Mouse (Mus musculus) heart, embryonic 15.5 days (tissue): ENCODE data around the gene Ugt1a7c. TPM values are rescaled to one million over a fixed set of nuclear protein-coding genes. Genes with fewer than 3 reads are reported as not detected.
A peak's percentile ranks its signal among the peaks of the same experiment; 100 is the strongest.
"Not testable (repeated sequence)": the region's sequence is repeated elsewhere in the genome, so short reads cannot be mapped to it uniquely, and the experiment has no call there.

ENCODE experiments used
- ATAC-seq: fragments of 200-750 bp; cut with Nextera tagmentation; replicated peaks from 2 replicates; pipeline ENCODE4 v1.8.0; 2017; ENCODE audit warnings: low read depth, moderate TSS enrichment; ENCODE audit not compliant: insufficient number of reproducible peaks, insufficient read depth, low FRiP score
- H3K27ac ChIP-seq: fragments of 300-500 bp; sonication (generic); 2 replicates; pipeline ENCODE4 v1.5.1; 2015; ENCODE audit warnings: mild to moderate bottlenecking, inconsistent platforms
- H3K27me3 ChIP-seq: fragments of 300-500 bp; sonication (generic); 2 replicates; pipeline ENCODE4 v1.6.1; 2015; ENCODE audit warnings: inconsistent platforms
- H3K36me3 ChIP-seq: fragments of 300-500 bp; sonication (generic); 2 replicates; pipeline ENCODE4 v1.6.1; 2015; ENCODE audit warnings: mild to moderate bottlenecking, inconsistent platforms
- H3K4me1 ChIP-seq: fragments of 300-500 bp; sonication (generic); replicated peaks from 2 replicates; pipeline ENCODE4 v1.6.1; 2015; ENCODE audit warnings: inconsistent platforms
- H3K4me2 ChIP-seq: fragments of 300-500 bp; sonication (generic); 2 replicates; pipeline ENCODE4 v1.6.1; 2015; ENCODE audit warnings: inconsistent platforms, mild to moderate bottlenecking, moderate library complexity
- H3K4me3 ChIP-seq: fragments of 300-500 bp; sonication (generic); 2 replicates; pipeline ENCODE4 v1.5.1; 2015; ENCODE audit warnings: mild to moderate bottlenecking, inconsistent platforms
- H3K9ac ChIP-seq: fragments of 300-500 bp; sonication (generic); 2 replicates; pipeline ENCODE4 v1.6.1; 2015; ENCODE audit warnings: mild to moderate bottlenecking, inconsistent platforms
- H3K9me3 ChIP-seq: fragments of 300-500 bp; sonication (generic); replicated peaks from 2 replicates; pipeline ENCODE4 v1.6.1; 2016; ENCODE audit warnings: inconsistent platforms
- WGBS: fragments of 180-500 bp; shearing (Covaris S2); methylation state at CpG from one replicate; pipeline ENCODE4 v1.1.7; 2015; ENCODE audit warnings: mixed read lengths; 5-methylcytosine and 5-hydroxymethylcytosine counted together
- polyA plus RNA-seq: library from polyadenylated mRNA; unstranded; fragments of >200 nt; fragmentation: Nextera tagmentation; extraction: Ambion mirVana; gene quantifications from 2 replicates; pipeline ENCODE4 v1.2.1, GENCODE M21; 2015

The Ugt1a7c gene
- polyA plus RNA-seq, 1 experiment from 2014 or later, result 1.1 TPM

GRCm38 (mm10) chr1:88094270-88094676 is 589 bp upstream of the Ugt1a7c start:
- 63% methylated on average over 3 of the region's 3 CpGs for WGBS
- H3K9ac ChIP-seq, result not testable (repeated sequence)

GRCm38 (mm10) chr1:88098546-88098945 is 3.7 kb downstream of the Ugt1a7c start:
- not testable (repeated sequence) for ATAC-seq, H3K9me3 ChIP-seq, H3K9ac ChIP-seq, H3K4me1 ChIP-seq, H3K27me3 ChIP-seq, H3K36me3 ChIP-seq, H3K4me3 ChIP-seq, H3K27ac ChIP-seq, H3K4me2 ChIP-seq
- 75% methylated on average over 3 of the region's 3 CpGs for WGBS

More at GRCm38 (mm10) chr1:88094270-88094676, 589 bp upstream of the Ugt1a7c start:
- H3K4me3 ChIP-seq, H3K36me3 ChIP-seq, H3K4me2 ChIP-seq, H3K27me3 ChIP-seq, ATAC-seq, H3K4me1 ChIP-seq, H3K9me3 ChIP-seq: not testable (repeated sequence)
- peak overlapping the region; percentile 52; the same call in 1 of the 2 replicates for H3K27ac ChIP-seq

- not testable (repeated sequence) for H3K27ac ChIP-seq, ATAC-seq, H3K27me3 ChIP-seq, H3K4me3 ChIP-seq, H3K4me1 ChIP-seq, H3K9ac ChIP-seq, H3K36me3 ChIP-seq, H3K9me3 ChIP-seq, H3K4me2 ChIP-seq
- WGBS, result 68% methylated on average over 2 of the region's 2 CpGs
These were observed 4.8 kb downstream of the Ugt1a7c start for GRCm38 (mm10) chr1:88099691-88100090.

GRCm38 (mm10) chr1:88103019-88103418 is 8.2 kb downstream of the Ugt1a7c start, which contains the start of gene Ugt1a6b:
Gene Ugt1a6b, plus strand, starts transcription at chr1:88103252.
- not testable (repeated sequence) for H3K9me3 ChIP-seq, H3K4me3 ChIP-seq, H3K4me2 ChIP-seq, H3K27me3 ChIP-seq, H3K27ac ChIP-seq, ATAC-seq, H3K4me1 ChIP-seq, H3K9ac ChIP-seq, H3K36me3 ChIP-seq
- WGBS, result 58% methylated on average over 3 of the region's 3 CpGs

GRCm38 (mm10) chr1:88103697-88104468 is 9.0 kb downstream of the Ugt1a7c start:
- H3K4me2 ChIP-seq, H3K36me3 ChIP-seq, ATAC-seq, H3K9ac ChIP-seq, H3K27ac ChIP-seq, H3K9me3 ChIP-seq, H3K4me1 ChIP-seq, H3K4me3 ChIP-seq, H3K27me3 ChIP-seq: not testable (repeated sequence)
- 64% methylated on average over 4 of the region's 5 CpGs for WGBS

GRCm38 (mm10) chr1:88104667-88105430 is 10.0 kb downstream of the Ugt1a7c start:
- Histone ChIP-seq H3K4me2 (no peak overlapping the region), H3K27me3 (no peaks in the 10 kb centered on the region), H3K36me3 (no peaks in the 10 kb centered on the region), H3K9me3 (no peaks in the 10 kb centered on the region), H3K4me3 (no peak overlapping the region), H3K4me1 (no peaks in the 10 kb centered on the region), H3K27ac (no peak overlapping the region), H3K9ac (no peak overlapping the region)
- WGBS, result 85% methylated on average over 1 of the region's 1 CpGs
- ATAC-seq, result no peak

GRCm38 (mm10) chr1:88105656-88106055 is 10.8 kb downstream of the Ugt1a7c start:
- H3K9me3 ChIP-seq, result no peaks in the 10 kb centered on the region
- H3K4me3 ChIP-seq, result no peak overlapping the region
- no peak for ATAC-seq
- H3K27ac ChIP-seq, result no peak overlapping the region
- no peaks in the 10 kb centered on the region for H3K36me3 ChIP-seq
- H3K27me3 ChIP-seq, result no peaks in the 10 kb centered on the region
- 48% methylated on average over 2 of the region's 2 CpGs for WGBS
- H3K4me2 ChIP-seq, result no peak overlapping the region
- no peaks in the 10 kb centered on the region for H3K4me1 ChIP-seq
- no peak overlapping the region for H3K9ac ChIP-seq

- not testable (repeated sequence) for H3K4me2 ChIP-seq, H3K9me3 ChIP-seq, H3K4me1 ChIP-seq, ATAC-seq, H3K4me3 ChIP-seq, H3K9ac ChIP-seq, H3K27ac ChIP-seq, H3K36me3 ChIP-seq, H3K27me3 ChIP-seq
- WGBS, result 83% methylated on average over 2 of the region's 2 CpGs
These were observed 14.2 kb downstream of the Ugt1a7c start for GRCm38 (mm10) chr1:88109027-88109557.

GRCm38 (mm10) chr1:88109604-88110003 is 14.7 kb downstream of the Ugt1a7c start:
- not testable (repeated sequence) for H3K4me2 ChIP-seq, H3K4me3 ChIP-seq, H3K9me3 ChIP-seq, H3K4me1 ChIP-seq, H3K27ac ChIP-seq, H3K27me3 ChIP-seq, ATAC-seq, H3K36me3 ChIP-seq, H3K9ac ChIP-seq
- 74% methylated on average over 2 of the region's 2 CpGs for WGBS

GRCm38 (mm10) chr1:88112769-88113168 is 17.9 kb downstream of the Ugt1a7c start:
- WGBS, result 87% methylated on average over 6 of the region's 6 CpGs
- H3K27me3 ChIP-seq, H3K27ac ChIP-seq, H3K36me3 ChIP-seq, H3K4me1 ChIP-seq, H3K4me2 ChIP-seq, H3K9ac ChIP-seq, H3K9me3 ChIP-seq, H3K4me3 ChIP-seq, ATAC-seq: not testable (repeated sequence)

GRCm38 (mm10) chr1:88120550-88120949 is 25.7 kb downstream of the Ugt1a7c start:
- not testable (repeated sequence) for H3K36me3 ChIP-seq, H3K9ac ChIP-seq, H3K4me3 ChIP-seq, H3K27ac ChIP-seq, H3K9me3 ChIP-seq, ATAC-seq, H3K4me1 ChIP-seq, H3K4me2 ChIP-seq, H3K27me3 ChIP-seq
- 8% methylated on average over 4 of the region's 4 CpGs for WGBS
